Mouse (Mus musculus) 3T3-L1 (cell line): ENCODE measurements around the gene Gadd45g.
A peak's percentile ranks its signal among the peaks of the same experiment; 100 is the strongest.
"Not testable (repeated sequence)": the region's sequence is repeated elsewhere in the genome, so short reads cannot be mapped to it uniquely, and the experiment has no call there.

ENCODE experiments used
- DNase-seq: peaks from one replicate; pipeline ENCODE4 v3.0.0-alpha.2; 2015; ENCODE audit warnings: low read depth, low spot score

Gene Gadd45g

GRCm38 (mm10) chr13:51834024-51834423 is 12.5 kb upstream of the Gadd45g start:
- not testable (repeated sequence) for DNase-seq

GRCm38 (mm10) chr13:51834520-51834919 is 12.0 kb upstream of the Gadd45g start:
- no peak for DNase-seq

GRCm38 (mm10) chr13:51835208-51835607 is 11.3 kb upstream of the Gadd45g start:
- DNase-seq, result not testable (repeated sequence)

- no peak for DNase-seq
These were observed 9.1 kb upstream of the Gadd45g start for GRCm38 (mm10) chr13:51837402-51837801.

- peak; percentile 79 for DNase-seq
These were observed 7.0 kb upstream of the Gadd45g start for GRCm38 (mm10) chr13:51839250-51840026.

GRCm38 (mm10) chr13:51840702-51841101 is 5.8 kb upstream of the Gadd45g start:
- DNase-seq, result no peak

- DNase-seq, result no peak
These were observed 4.8 kb upstream of the Gadd45g start for GRCm38 (mm10) chr13:51841541-51842115.

- no peak for DNase-seq
These were observed 4.3 kb upstream of the Gadd45g start for GRCm38 (mm10) chr13:51842191-51842590.

GRCm38 (mm10) chr13:51842773-51843172 is 3.7 kb upstream of the Gadd45g start:
- DNase-seq, result no peak

GRCm38 (mm10) chr13:51843298-51843697 is 3.2 kb upstream of the Gadd45g start:
- DNase-seq, result no peak

- DNase-seq, result no peak
These were observed 2.4 kb upstream of the Gadd45g start for GRCm38 (mm10) chr13:51844118-51844517.

- DNase-seq, result peak; percentile 78
These were observed 1.8 kb upstream of the Gadd45g start for GRCm38 (mm10) chr13:51844661-51845060.

GRCm38 (mm10) chr13:51845072-51845471 is 1.4 kb upstream of the Gadd45g start:
- peak; percentile 46 for DNase-seq

- peak; percentile 87 for DNase-seq
These were observed 787 bp upstream of the Gadd45g start for GRCm38 (mm10) chr13:51845591-51846191.

- DNase-seq, result peak; percentile 75
These were observed 653 bp downstream of the Gadd45g start for GRCm38 (mm10) chr13:51846868-51847793.

- peak; percentile 77 for DNase-seq
These were observed 1.6 kb downstream of the Gadd45g start for GRCm38 (mm10) chr13:51847979-51848480.

- peak; percentile 57 for DNase-seq
These were observed 2.2 kb downstream of the Gadd45g start for GRCm38 (mm10) chr13:51848481-51849240.

- peak; percentile 90 for DNase-seq
These were observed 3.0 kb downstream of the Gadd45g start for GRCm38 (mm10) chr13:51849241-51850033.

- no peak for DNase-seq
These were observed 4.1 kb downstream of the Gadd45g start for GRCm38 (mm10) chr13:51850565-51850964.
